Mouse (Mus musculus) retina, embryonic 14.5 days (tissue): Measurements from ENCODE around the gene Grm1.
A peak's percentile ranks its signal among the peaks of the same experiment; 100 is the strongest.

ENCODE experiments used
- DNase-seq: peaks from one replicate; pipeline ENCODE4 v3.0.0-alpha.2; 2015; ENCODE audit warnings: low spot score

The Grm1 gene

DNA sequence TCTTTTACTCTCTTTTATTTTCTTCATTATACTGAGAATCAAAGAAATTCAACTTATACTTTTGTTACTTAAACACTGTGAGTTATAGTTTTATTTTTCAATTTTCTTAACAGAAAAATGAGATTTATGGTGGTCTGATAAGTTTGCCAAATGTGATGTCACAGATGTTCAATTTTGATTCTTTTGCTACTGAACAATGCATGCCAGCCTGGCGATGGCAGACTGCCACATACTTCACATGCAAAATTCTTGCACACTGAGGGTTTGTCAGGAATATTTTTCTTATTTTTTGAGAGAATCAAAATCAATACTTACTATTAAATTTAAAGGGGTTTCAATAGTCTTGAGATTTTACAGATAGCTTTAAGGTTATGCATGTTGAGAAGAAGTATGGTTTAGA lies 251.0 kb downstream of the Grm1 start:
- DNase-seq: no peak

GRCm38 (mm10) chr10:10827308-10827707 lies 254.8 kb downstream of the Grm1 start:
- no peak for DNase-seq

DNA sequence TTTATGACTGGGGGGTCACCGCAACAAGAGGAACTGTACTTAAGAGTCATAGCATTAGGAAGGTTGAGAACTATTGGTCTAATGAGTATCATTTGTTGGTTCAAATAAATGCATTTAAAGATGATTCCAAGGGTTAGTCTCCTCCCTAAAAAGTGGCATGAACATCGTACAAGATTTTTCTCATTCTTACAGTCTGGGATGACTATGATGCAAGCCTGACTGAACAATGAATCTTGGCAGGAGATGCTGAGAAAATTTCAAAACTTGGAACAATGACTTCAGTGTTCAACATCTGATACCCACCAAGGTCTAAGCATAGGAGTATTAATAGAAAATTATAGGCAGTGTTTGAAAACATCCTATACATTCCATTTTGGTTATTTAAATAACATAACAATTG lies 264.1 kb downstream of the Grm1 start:
- no peak for DNase-seq

- DNase-seq: no peak
These were observed 267.4 kb downstream of the Grm1 start for GRCm38 (mm10) chr10:10814631-10815216.

GRCm38 (mm10) chr10:10812750-10813711 lies 269.1 kb downstream of the Grm1 start:
- DNase-seq: no peak

DNA sequence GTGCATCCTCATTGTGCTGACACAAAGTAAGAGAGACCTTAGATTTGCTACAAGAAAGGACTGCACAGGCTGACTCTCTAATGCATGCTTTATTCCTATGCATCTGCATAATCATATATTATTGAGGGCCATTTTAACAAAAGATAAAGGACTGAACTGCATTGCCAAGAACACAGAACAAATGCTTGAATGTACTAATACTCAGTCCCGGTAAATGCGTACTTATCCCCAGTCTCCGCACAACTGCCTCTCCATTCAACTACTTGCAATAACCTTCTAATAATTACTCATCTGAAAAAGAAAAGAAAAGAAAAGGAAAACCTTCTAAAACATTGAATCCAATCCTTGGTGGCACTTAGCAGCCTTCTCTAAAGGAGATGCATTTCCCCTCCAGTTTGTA lies 272.4 kb downstream of the Grm1 start:
- no peak for DNase-seq

DNA sequence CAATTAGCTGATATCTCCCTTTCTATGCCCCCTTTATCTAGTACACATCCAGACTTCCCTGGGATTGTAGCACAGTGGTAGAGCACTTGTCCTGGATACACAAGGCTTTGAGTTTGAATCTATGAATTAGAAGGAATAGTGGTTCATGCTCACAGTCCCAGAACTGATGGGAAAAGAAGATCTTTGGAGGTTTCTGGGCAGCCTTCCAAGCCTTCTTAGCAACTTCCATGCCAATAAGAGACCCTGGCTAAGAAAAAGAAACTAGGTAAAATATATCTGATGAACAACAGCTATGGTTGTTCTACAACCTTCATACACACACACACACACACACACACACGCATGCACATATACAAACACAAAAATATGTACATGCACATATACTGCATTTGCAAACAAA lies 286.8 kb downstream of the Grm1 start:
- DNase-seq: no peak

DNA sequence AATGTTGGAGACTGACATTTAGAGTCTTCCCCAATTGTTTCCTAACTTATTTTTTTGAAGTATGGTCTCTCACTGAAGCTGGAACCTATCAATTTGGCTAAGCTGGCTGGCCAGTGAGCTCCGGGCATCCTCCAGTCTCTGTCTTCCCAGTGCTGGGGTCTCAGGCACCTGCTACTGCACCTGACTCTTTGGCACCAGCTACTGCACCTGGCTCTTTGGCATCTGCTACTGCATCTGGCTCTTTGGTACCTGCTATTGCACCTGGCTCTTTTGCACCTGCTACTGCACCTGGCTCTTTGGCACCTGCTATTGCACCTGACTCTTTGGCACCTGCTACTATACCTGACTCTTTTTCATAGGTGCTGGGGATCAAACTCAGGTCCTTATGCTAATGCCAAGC lies 291.7 kb downstream of the Grm1 start:
- DNase-seq: no peak

DNA sequence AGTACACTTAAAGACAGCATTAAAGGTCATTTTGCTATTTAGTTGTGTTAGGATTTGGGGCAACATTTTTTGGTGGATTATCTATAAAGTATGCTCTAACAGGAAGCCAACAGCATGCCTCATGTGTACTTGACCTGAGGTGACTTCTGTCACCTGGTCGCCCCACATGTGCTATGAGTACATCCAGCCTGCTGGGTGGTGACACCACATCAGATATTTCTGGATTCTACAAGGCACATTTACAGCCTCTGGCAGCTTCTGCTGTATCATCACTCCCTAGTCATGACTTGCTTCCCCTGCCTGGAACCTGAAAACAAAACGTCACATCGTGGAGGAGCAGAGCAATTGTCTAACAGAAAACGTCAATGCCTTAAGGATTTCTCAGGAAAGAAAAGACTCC lies 292.2 kb downstream of the Grm1 start:
- DNase-seq: no peak

GRCm38 (mm10) chr10:10787906-10788416 lies 294.2 kb downstream of the Grm1 start:
- DNase-seq: no peak

- no peak for DNase-seq
These were observed 297.0 kb downstream of the Grm1 start for GRCm38 (mm10) chr10:10785122-10785521.

DNA sequence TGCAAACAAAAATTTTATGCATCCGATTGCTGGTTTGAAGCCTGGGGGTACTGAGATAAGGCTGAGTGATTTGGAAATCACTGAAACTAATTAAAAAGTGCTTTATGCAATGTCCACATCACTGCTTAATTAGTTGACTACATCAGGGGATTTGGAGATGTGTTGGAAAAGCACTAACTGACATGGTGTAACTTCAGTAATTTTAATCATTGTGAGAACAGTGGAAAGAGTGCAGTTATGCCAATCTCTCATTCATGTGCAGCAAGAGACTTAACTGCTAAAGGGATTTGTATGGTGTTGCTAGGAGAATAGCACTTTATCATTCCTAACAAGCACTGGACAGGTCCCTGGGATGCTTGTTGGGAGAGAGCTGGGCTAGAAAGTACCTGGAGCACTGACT lies 307.3 kb downstream of the Grm1 start:
- no peak for DNase-seq

DNA sequence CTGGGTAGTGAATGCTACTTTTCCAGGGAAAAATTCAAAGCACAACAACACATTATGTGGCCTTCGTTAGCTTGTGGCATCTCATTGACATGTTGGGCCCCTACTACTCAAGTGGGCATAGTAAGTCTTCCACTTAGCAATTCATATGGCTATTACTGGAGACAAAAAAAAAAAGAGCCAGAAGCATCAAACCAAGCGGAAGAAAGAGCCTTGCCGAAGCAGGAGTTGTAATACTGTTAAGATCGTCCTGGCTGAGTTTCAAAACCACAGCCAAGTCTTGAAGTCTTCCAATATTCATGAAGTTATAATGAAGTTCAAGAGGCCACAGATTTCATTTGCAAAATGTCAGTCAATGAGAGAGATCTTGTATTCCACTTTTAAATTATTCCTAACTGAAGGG lies 319.1 kb downstream of the Grm1 start:
- no peak for DNase-seq

- DNase-seq: no peak
These were observed 320.9 kb downstream of the Grm1 start for GRCm38 (mm10) chr10:10761274-10761673.

DNA sequence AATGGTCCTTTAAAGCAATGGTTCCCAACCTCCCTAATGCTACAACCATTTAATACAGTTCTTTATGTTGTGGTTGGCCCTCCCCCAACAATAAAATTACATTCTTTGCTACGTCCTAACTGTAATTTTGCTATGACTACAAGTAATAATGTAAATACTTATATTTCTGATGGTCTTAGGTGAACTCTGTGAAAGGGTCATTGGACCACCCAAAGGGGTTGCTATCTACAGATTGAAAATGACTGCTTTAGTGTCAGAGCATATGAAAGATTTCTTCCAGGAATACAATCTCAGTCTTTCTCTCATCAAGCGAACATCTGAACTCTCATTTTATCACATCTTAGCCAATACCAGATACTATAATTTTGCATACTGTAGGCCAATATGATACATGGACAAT lies 321.4 kb downstream of the Grm1 start:
- no peak for DNase-seq

- no peak for DNase-seq
These were observed 331.1 kb downstream of the Grm1 start for GRCm38 (mm10) chr10:10751033-10751432.

DNA sequence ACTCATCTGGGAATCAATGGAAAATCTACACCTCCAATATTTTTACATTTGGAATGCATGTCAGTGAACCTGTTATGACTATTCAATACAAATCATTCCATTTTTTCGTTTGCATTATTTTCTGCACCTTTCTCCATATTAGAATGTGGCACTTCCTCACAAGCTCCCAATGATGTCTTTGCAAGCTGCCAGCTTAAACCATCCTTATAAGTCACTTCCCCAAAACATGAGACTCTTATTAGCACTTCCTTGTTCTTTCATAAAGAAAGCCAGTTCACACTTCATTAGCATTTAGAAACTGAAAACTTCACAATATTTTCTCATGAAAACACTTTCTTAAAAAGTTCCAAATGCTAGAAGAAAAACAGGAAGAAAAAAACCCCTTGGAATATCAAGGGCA lies 338.1 kb downstream of the Grm1 start:
- DNase-seq: no peak

GRCm38 (mm10) chr10:10742172-10742571 lies 340.0 kb downstream of the Grm1 start:
- DNase-seq: no peak

DNA sequence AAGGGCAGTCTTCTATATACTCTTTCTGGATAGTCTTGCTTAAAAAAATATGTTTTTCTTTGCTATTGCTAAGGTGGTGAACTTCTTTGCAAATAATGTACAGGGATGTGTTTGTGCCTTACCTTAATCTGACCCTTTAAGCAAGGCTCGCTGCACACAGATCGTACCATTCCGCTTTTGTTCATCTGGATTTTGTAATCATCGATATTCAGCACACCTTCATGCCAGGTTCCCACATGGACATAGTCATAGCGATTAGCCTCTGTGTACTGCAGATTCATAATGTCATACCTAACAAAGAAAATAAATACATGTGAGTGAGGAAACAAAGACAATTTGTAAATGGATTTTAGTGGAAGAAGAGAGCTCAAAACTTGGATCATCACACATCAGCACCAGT lies 340.8 kb downstream of the Grm1 start:
- no peak for DNase-seq

DNA sequence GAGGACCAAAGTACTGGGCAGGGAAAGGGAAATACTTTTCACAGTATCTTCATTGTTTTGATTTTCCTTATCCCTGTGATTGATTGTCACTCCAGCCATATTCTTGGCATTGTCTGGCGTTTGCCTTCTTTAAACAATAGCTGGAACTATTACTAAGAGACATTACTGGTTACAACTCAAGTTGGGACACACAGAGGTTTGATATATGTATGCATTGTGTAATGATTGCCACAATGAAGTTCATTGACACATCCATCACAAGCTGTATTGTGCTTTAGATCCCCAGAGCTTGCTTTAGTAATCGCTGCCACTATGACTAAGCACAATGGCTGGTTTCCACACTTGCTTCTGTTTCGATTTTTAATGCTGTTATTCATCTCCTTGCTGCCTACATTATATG lies 341.4 kb downstream of the Grm1 start:
- no peak for DNase-seq

DNA sequence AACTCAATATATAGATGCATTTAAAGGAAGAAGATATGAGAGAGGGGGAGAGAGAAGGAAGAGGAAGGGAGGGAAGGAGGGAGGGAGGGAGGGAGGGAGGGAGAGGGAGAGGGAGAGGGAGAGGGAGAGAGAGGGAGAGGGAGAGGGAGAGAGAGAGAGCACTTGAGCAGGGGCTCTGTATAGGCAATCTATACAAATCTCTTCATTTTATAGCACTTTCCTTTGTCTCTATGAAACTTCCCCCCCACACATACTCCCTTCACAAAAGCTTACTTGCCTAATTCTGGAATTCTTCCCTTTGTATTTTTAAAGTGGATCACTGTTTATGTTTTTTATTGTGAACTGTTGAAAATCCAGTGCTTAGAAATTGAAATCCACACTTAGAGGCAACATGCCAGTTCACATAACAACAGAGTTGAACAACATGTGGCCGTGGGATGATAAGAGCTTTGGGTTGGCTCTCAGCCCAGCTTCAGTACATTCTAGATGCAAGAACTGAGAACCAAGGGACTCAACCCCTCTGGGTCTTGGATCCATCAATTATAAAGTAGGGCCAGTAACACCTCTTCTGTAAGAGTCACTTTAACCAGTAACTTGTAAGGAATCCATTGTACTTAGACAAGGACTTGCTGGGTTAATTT lies 345.0 kb downstream of the Grm1 start:
- DNase-seq: no peak

DNA sequence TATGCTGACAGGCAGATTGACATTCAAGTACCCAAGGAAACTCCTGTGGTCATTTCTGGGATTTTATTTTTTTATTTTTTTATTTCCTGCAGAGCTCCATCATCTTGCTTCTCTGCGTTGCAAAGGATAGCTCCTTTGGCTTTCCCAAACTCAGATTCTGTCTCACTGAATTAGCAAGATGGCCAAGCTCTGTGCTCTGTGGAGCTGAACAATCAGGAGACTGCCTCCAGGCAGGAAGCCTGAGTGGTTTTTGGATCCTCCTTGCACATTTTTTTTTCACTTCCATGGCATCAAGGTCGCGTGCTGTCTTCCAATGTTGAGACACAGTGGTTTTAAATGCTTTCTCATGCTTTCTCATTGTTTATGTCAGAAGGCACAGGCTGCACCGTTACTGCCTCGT lies 347.6 kb downstream of the Grm1 start:
- peak; percentile 54 for DNase-seq

GRCm38 (mm10) chr10:10733092-10733491 lies 349.1 kb downstream of the Grm1 start:
- no peak for DNase-seq
